Mouse (Mus musculus) kidney, postnatal 25 days (tissue): Measurements from ENCODE around the gene Csnka2ip.

Experiments
- DNase-seq, 2 experiments: peaks; one replicate each; pipeline ENCODE4 v3.0.0; 2021; ENCODE audit warnings: mixed read lengths in 2 of 2

Csnka2ip gene

DNA sequence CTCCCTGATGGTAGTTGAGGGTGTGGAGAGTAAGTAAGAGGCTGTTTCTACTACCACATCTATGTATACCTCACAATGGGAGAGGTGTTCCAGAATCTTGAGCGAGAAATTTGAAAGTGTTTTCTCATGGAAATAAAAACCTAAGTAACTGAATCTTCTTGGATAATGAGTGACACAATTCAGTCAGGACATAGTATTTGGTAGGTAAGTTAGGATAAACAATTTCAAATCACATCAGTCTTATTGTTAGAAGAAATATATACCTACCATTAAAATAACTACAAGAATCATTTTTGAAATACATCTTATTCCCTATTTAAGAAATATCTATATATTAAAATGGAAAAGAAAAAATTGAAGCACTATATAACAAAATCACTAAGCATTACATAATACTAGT lies at the start of gene Csnka2ip:
Csnka2ip (minus strand) TSS at position 101 of the 400 bp plus-strand sequence.
- DNase-seq: no peak

DNA sequence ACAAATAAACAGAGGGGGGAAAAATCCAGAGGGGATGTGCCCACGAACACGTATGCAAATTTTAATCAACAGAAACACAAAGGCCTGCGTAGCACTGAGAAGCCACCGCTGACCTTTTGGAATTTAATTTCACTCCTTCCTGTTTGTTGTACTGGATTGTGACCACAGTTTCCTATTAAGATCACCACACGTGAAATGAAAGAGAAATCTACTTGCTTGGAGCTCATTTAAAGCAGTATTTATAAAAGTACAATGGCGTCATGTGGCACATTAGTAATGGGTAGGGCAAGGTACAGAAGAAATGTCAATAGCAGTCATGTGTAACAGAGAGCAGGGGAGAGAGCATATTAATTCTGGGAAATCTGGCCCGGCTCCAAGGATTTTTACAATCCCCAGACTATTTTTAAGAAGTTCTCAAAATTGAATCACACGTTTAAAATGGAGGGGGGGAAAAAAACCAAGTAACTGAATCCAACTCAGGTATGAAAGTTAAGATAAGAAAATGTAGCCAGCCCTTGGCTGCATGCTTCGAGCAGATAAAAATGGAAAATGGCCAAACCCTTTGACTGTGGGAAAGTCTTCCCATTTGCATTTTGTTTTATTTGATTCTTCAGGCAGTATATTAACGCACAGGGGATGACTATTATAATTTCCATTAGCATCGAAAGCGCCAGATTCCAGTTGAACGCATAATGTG lies 47.5 kb upstream of the Csnka2ip start:
- DNase-seq: peak in 1 of 2 experiments; percentile 2

DNA sequence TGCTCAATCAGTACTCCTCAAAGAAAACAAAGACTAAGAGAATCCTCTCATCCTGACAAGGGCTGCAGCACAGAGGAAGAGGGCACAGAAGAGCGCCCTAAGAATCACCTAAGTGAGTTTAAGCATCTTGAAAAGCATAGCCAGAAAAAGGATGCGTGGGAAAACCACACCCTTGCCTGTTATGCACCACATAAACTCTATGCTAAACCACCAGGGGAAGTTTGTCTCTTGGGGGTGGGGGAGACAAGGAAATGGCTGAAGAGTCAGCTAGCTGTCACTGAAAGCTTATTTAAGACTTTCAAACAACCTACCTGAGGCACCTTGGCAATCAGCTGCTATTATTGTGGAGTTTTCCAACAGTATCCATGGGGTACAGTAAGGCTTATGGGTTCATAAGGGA lies 45.6 kb upstream of the Csnka2ip start:
- no peak for DNase-seq

DNA sequence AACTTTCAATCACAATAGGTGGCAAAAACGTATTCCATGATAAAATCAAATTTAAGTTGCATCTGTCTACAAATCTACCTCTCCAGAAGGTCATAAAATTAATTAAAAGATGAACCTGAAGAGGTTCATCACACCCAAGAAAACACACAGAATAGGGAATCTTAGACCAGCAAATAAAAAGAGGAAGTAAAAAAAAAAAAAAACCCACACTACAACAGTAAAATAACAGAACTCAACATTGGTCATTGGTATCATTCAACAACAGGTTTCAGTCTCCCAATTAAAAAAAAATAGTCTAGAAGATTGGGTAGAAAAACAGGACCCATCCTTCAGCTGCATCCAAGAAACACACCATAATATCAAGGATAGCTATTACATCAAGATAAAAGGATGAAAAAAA lies 32.9 kb upstream of the Csnka2ip start:
- no peak for DNase-seq

DNA sequence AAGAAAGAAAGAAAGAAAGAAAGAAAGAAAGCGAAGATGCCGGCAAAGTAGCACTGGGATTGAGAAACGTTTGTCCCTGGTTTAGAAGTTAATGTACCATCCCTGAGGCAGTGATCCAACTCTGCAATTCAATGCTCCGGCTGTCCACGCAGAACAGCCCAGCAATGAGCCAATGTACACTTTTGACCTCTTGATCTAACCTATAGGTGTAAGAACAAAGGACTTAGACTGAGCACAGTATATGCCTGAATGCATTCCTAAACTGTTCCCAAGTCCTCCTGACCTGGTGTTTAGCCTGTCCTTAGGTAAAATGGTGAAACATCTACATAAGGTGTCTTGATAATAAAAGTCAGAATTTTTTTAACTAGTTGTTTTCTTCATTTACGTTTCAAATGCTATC lies 17.9 kb upstream of the Csnka2ip start:
- no peak for DNase-seq

GRCm38 (mm10) chr16:64614648-64615047 lies 12.4 kb upstream of the Csnka2ip start:
- DNase-seq: no peak

DNA sequence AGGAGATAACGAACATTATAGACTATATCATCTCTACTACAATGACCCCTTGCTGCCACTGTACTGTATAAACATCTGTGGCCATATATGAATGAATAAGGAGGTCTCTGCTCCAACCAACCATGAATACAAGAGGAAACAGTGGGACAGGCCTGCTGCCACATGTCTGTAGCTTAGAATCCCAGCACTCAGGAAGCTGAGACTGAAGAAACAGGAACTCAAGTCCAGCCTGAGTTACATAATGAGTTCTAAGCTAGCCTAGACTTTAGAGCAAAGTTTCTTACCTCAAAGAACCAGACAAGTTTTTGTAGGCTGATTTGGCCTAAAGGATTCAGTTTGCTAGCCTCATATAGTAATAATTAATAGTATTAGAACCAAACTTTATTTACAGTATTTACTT lies 5.6 kb upstream of the Csnka2ip start:
- no peak for DNase-seq

GRCm38 (mm10) chr16:64586825-64587224 lies 15.4 kb downstream of the Csnka2ip start:
- no peak for DNase-seq

DNA sequence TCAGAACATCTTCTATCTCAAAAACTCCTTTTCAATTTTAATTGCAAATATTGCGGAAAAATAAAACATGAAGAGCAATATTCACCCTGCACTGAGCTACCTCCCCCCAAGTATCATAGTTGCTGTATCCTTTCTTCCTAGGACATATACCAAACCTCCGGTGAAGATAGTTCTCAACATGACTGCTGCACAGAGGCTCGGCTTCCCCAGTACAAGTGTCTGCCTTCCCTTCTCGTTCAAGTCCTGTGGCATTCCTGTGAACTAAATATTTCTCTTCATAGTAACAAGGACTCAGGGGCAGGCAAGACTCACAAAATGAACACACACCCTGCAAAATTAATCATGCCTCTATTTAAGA lies 16.0 kb downstream of the Csnka2ip start:
- no peak for DNase-seq

GRCm38 (mm10) chr16:64585599-64586261 lies 16.5 kb downstream of the Csnka2ip start:
- no peak for DNase-seq

- DNase-seq: no peak
These were observed 17.6 kb downstream of the Csnka2ip start for GRCm38 (mm10) chr16:64584591-64584990.

- no peak for DNase-seq
These were observed 18.8 kb downstream of the Csnka2ip start for GRCm38 (mm10) chr16:64583406-64583805.

- no peak for DNase-seq
These were observed 32.7 kb downstream of the Csnka2ip start for GRCm38 (mm10) chr16:64569496-64569895.

GRCm38 (mm10) chr16:64563081-64563480 lies 39.1 kb downstream of the Csnka2ip start:
- DNase-seq: no peak

DNA sequence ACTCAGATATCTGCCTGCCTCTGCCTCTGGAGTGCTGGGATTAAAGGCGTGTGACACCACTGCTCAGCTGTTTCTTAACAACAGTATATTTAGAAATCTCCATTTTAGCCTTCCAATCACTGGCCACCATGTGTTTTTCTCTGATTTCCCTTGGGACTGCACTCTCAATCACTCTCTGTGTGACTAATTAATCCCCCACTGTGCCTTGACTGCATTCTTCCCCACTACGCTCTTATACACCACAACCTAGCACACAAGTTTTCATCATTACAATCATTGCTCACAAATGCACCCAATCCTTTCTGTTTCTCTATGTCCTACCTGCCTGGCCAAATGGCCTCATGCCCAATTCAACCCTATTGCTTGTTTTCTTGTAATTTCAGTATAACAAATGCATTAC lies 43.7 kb downstream of the Csnka2ip start:
- DNase-seq: no peak

GRCm38 (mm10) chr16:64526883-64527282 lies 75.3 kb downstream of the Csnka2ip start:
- no peak for DNase-seq

GRCm38 (mm10) chr16:64524051-64524645 lies 78.1 kb downstream of the Csnka2ip start:
- no peak for DNase-seq

- no peak for DNase-seq
These were observed 88.8 kb downstream of the Csnka2ip start for GRCm38 (mm10) chr16:64513423-64513822.
